Mouse (Mus musculus) lung, embryonic 16.5 days (tissue): ENCODE data around the gene Rhou. TPM values are rescaled to one million over a fixed set of nuclear protein-coding genes. Genes with fewer than 3 reads are reported as not detected.

Experiments used
- ATAC-seq: fragments of 200-750 bp; cut with Nextera tagmentation; 2 replicates; pipeline ENCODE4 v1.8.0; 2017; ENCODE audit warnings: low read depth, mild to moderate bottlenecking, moderate library complexity
- H3K27ac ChIP-seq: fragments of 300-500 bp; sonication (generic); 2 replicates; pipeline ENCODE4 v1.5.1; 2014; ENCODE audit warnings: mild to moderate bottlenecking, control low read depth, low read length
- H3K27me3 ChIP-seq: fragments of 300-500 bp; sonication (generic); 2 replicates; pipeline ENCODE4 v1.6.1; 2014; ENCODE audit warnings: low read depth, low read length, mixed read lengths; ENCODE audit not compliant: control insufficient read depth, insufficient read depth
- H3K36me3 ChIP-seq: fragments of 300-500 bp; sonication (generic); 2 replicates; pipeline ENCODE4 v1.6.1; 2014; ENCODE audit warnings: low read length; ENCODE audit not compliant: control insufficient read depth, insufficient read depth
- H3K4me1 ChIP-seq: fragments of 300-500 bp; sonication (generic); replicated peaks from 2 replicates; pipeline ENCODE4 v1.6.1; 2014; ENCODE audit warnings: low read length, mixed read lengths; ENCODE audit not compliant: control insufficient read depth, insufficient read depth
- H3K4me2 ChIP-seq: fragments of 300-500 bp; sonication (generic); 2 replicates; pipeline ENCODE4 v1.6.1; 2014; ENCODE audit warnings: low read depth, low read length, control low read depth
- H3K4me3 ChIP-seq: fragments of 300-500 bp; sonication (generic); 2 replicates; pipeline ENCODE4 v1.5.1; 2014; ENCODE audit warnings: mild to moderate bottlenecking, low read length, control low read depth
- H3K9ac ChIP-seq: fragments of 300-500 bp; sonication (generic); 2 replicates; pipeline ENCODE4 v1.6.1; 2014; ENCODE audit warnings: low read length, control low read depth
- H3K9me3 ChIP-seq: fragments of 300-500 bp; sonication (generic); 2 replicates; pipeline ENCODE4 v1.6.1; 2016; ENCODE audit warnings: low read length; ENCODE audit not compliant: control insufficient read depth
- WGBS: fragments of 180-500 bp; shearing (Covaris S2); extraction: QIAGEN DNeasy Blood & Tissue Kit; methylation state at CpG from one replicate; pipeline ENCODE4 v1.1.7; 2014; 5-methylcytosine and 5-hydroxymethylcytosine counted together
- polyA plus RNA-seq: library from polyadenylated mRNA; unstranded; fragments of >200 nt; fragmentation: Nextera tagmentation; extraction: Ambion mirVana; gene quantifications from 2 replicates; pipeline ENCODE4 v1.2.1, GENCODE M21; 2015

The Rhou gene
- polyA plus RNA-seq, 1 experiment from 2014 or later: 7.8 TPM

- Histone ChIP-seq H3K4me3 (no peak overlapping the region), H3K36me3 (no peaks in the 10 kb centered on the region), H3K9me3 (no peaks in the 10 kb centered on the region), H3K9ac (no peak overlapping the region), H3K4me2 (no peak overlapping the region), H3K4me1 (peaks cover 6% of the 10 kb centered on the region), H3K27me3 (no peaks in the 10 kb centered on the region), H3K27ac (no peak overlapping the region)
- WGBS: 55% methylated on average over 9 of the region's 9 CpGs
- ATAC-seq: no peak
These were observed 42.4 kb downstream of the Rhou start for GRCm38 (mm10) chr8:123696167-123696566.

- Histone ChIP-seq H3K9ac (no peak overlapping the region), H3K4me3 (no peak overlapping the region), H3K27me3 (no peaks in the 10 kb centered on the region), H3K9me3 (no peaks in the 10 kb centered on the region), H3K36me3 (no peaks in the 10 kb centered on the region), H3K4me1 (peaks cover 14% of the 10 kb centered on the region), H3K27ac (no peak overlapping the region), H3K4me2 (no peak overlapping the region)
- no peak for ATAC-seq
- WGBS: 43% methylated on average over 5 of the region's 5 CpGs
These were observed 43.6 kb downstream of the Rhou start for GRCm38 (mm10) chr8:123697329-123697728.

- Histone ChIP-seq H3K4me1 (peaks cover 14% of the 10 kb centered on the region), H3K27me3 (no peaks in the 10 kb centered on the region), H3K4me2 (no peak overlapping the region), H3K9me3 (no peaks in the 10 kb centered on the region), H3K4me3 (no peak overlapping the region), H3K27ac (no peak overlapping the region), H3K36me3 (no peaks in the 10 kb centered on the region), H3K9ac (no peak overlapping the region)
- ATAC-seq: 0 out of 2 replicates have a peak, but pooled peaks have one; percentile 17
- 42% methylated on average over 12 of the region's 12 CpGs for WGBS
These were observed 46.8 kb downstream of the Rhou start for GRCm38 (mm10) chr8:123700399-123701070.

- Histone ChIP-seq H3K27ac (peak overlapping the region; percentile 80), H3K9ac (no peak overlapping the region; the same call in 1 of the 2 replicates), H3K9me3 (no peaks in the 10 kb centered on the region), H3K36me3 (no peaks in the 10 kb centered on the region), H3K4me2 (no peak overlapping the region), H3K4me3 (no peak overlapping the region), H3K4me1 (peaks cover 14% of the 10 kb centered on the region), H3K27me3 (no peaks in the 10 kb centered on the region)
- ATAC-seq: peak; percentile 77
- WGBS: 20% methylated on average over 15 of the region's 15 CpGs
These were observed 48.3 kb downstream of the Rhou start for GRCm38 (mm10) chr8:123701952-123702587.

- no peaks in the 10 kb centered on the region for H3K27me3 ChIP-seq
- H3K36me3 ChIP-seq: no peaks in the 10 kb centered on the region
- ATAC-seq: no peak
- no peak overlapping the region for H3K27ac ChIP-seq
- H3K4me3 ChIP-seq: no peak overlapping the region
- peaks cover 17% of the 10 kb centered on the region for H3K4me1 ChIP-seq
- H3K4me2 ChIP-seq: no peak overlapping the region
- H3K9me3 ChIP-seq: no peaks in the 10 kb centered on the region
- WGBS: 46% methylated on average over 5 of the region's 5 CpGs
- no peak overlapping the region for H3K9ac ChIP-seq
These were observed 51.6 kb downstream of the Rhou start for GRCm38 (mm10) chr8:123705376-123705775.

GRCm38 (mm10) chr8:123707137-123707536 lies 53.4 kb downstream of the Rhou start:
- Histone ChIP-seq H3K9ac (no peak overlapping the region), H3K4me1 (peaks cover 6% of the 10 kb centered on the region), H3K36me3 (no peaks in the 10 kb centered on the region), H3K4me2 (no peak overlapping the region), H3K9me3 (no peaks in the 10 kb centered on the region), H3K27me3 (no peaks in the 10 kb centered on the region), H3K4me3 (no peak overlapping the region), H3K27ac (no peak overlapping the region)
- WGBS: 80% methylated on average over 16 of the region's 16 CpGs
- ATAC-seq: no peak

GRCm38 (mm10) chr8:123708729-123709128 lies 55.0 kb downstream of the Rhou start:
- WGBS: 53% methylated on average over 8 of the region's 8 CpGs
- H3K4me3 ChIP-seq: no peak overlapping the region
- no peaks in the 10 kb centered on the region for H3K36me3 ChIP-seq
- ATAC-seq: no peak
- peaks cover 6% of the 10 kb centered on the region; the same call in 1 of the 2 replicates for H3K4me1 ChIP-seq
- H3K9ac ChIP-seq: no peak overlapping the region
- no peak overlapping the region for H3K4me2 ChIP-seq
- H3K27ac ChIP-seq: no peak overlapping the region
- H3K27me3 ChIP-seq: no peaks in the 10 kb centered on the region
- H3K9me3 ChIP-seq: no peaks in the 10 kb centered on the region

- Histone ChIP-seq H3K27ac (no peak overlapping the region), H3K9me3 (no peaks in the 10 kb centered on the region), H3K4me1 (peaks cover 12% of the 10 kb centered on the region), H3K36me3 (no peaks in the 10 kb centered on the region), H3K4me2 (no peak overlapping the region), H3K27me3 (no peaks in the 10 kb centered on the region), H3K9ac (no peak overlapping the region), H3K4me3 (no peak overlapping the region)
- no peak for ATAC-seq
- 85% methylated on average over 5 of the region's 5 CpGs for WGBS
These were observed 56.6 kb downstream of the Rhou start for GRCm38 (mm10) chr8:123710335-123710734.
